In the genomic region with DNA sequence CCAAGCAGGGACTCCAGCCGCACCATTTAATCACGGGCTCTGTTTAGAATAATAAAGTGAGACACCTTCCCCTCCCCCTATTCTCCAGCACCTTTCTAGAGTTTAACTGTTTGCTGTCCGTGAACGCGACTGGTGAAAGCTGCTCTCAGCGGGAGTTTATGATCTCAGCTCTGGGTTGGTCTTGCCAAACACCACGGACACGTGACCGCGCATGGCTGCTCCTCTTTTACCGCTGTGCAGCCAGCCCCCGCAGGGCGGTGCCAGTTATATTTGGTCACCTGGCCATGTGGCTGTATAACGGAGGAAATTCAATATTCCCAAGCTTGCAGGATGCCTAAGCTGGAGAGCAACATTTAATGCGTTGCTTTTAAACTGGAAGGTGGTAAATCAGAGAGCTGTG, we compare ENCODE assay signal across 8 mouse cellular contexts. TPM values are rescaled to one million over a fixed set of nuclear protein-coding genes. Genes with fewer than 3 reads are reported as not detected.
DNase-seq lines count a peak whose midpoint lies in the region; ATAC-seq and TF ChIP-seq lines count a peak whose summit lies in the region.

Gene Abca8b, minus strand, starts transcription at position 222 of the 400 bp plus-strand sequence.

- no peaks in the 10 kb centered on the region; the same call in 1 of the 2 replicates for H3K9me3 ChIP-seq in ES-Bruce4 (replicated peaks; ENCODE audit: control insufficient read depth, insufficient read depth, low read length, poor library complexity, severe bottlenecking)
- H3K9me3 ChIP-seq in forebrain, embryonic 14.5 days (replicated peaks; ENCODE audit: control insufficient read depth, low read length): no peaks in the 10 kb centered on the region
- no peaks in the 10 kb centered on the region for H3K9me3 ChIP-seq in heart, postnatal 0 days (replicated peaks; ENCODE audit: control insufficient read depth, low read length)
- H3K9me3 ChIP-seq in liver, embryonic 13.5 days (replicated peaks): no peaks in the 10 kb centered on the region

- no peak for TF ChIP-seq POLR2A in ES-Bruce4 (IDR thresholded peaks at IDR 0.05; ENCODE audit: insufficient read depth, low read length)

- no peak within 1 kb of the TSS for H3K27ac ChIP-seq in ES-Bruce4 (ENCODE audit: insufficient read depth, low read length)
- H3K27ac ChIP-seq in brown adipose tissue, adult 24 weeks (replicated peaks; ENCODE audit: low read depth, low read length): peak within 1 kb of the TSS; percentile 55
- no peak within 1 kb of the TSS; the same call in 1 of the 2 replicates for H3K27ac ChIP-seq in forebrain, embryonic 14.5 days (ENCODE audit: low read depth, low read length)
- peak within 1 kb of the TSS; percentile 53 for H3K27ac ChIP-seq in heart, postnatal 0 days (ENCODE audit: low read depth)
- peak within 1 kb of the TSS; percentile 68; the same call in 1 of the 2 replicates for H3K27ac ChIP-seq in liver, embryonic 13.5 days

- under 1% methylated on average over 15 of the region's 15 CpGs for WGBS in forebrain, embryonic 14.5 days
- 0% methylated on average over 15 of the region's 15 CpGs for WGBS in heart, postnatal 0 days
- under 1% methylated on average over 15 of the region's 15 CpGs for WGBS in liver, embryonic 13.5 days (ENCODE audit: insufficient replicate concordance)

- no peak within 1 kb of the TSS for H3K9ac ChIP-seq in ES-Bruce4 (ENCODE audit: low read depth, poor library complexity, severe bottlenecking)
- peak within 1 kb of the TSS; percentile 50 for H3K9ac ChIP-seq in forebrain, embryonic 14.5 days (ENCODE audit: low read length)
- H3K9ac ChIP-seq in heart, postnatal 0 days (replicated peaks; ENCODE audit: low read depth, low read length): 0 out of 2 replicates have a peak within 1 kb of the TSS, but pooled peaks have one; percentile 6
- H3K9ac ChIP-seq in liver, embryonic 13.5 days: peak within 1 kb of the TSS; percentile 45; the same call in 1 of the 2 replicates

- no peaks in the 10 kb centered on the region for H3K27me3 ChIP-seq in ES-Bruce4 (ENCODE audit: control insufficient read depth, insufficient read depth, low read length, poor library complexity, severe bottlenecking)
- H3K27me3 ChIP-seq in forebrain, embryonic 14.5 days (replicated peaks; ENCODE audit: control insufficient read depth, insufficient read depth, low read length): no peaks in the 10 kb centered on the region
- no peaks in the 10 kb centered on the region for H3K27me3 ChIP-seq in heart, postnatal 0 days (ENCODE audit: control insufficient read depth, insufficient read depth, low read length)
- H3K27me3 ChIP-seq in liver, embryonic 13.5 days: no peaks in the 10 kb centered on the region

- TF ChIP-seq EP300 in ES-Bruce4 (IDR thresholded peaks at IDR 0.05; ENCODE audit: insufficient read depth, low read depth, low read length): 0 out of 2 replicates have a peak, but pooled peaks have one; percentile 35
- TF ChIP-seq EP300 in heart, postnatal 0 days (IDR thresholded peaks at IDR 0.05; ENCODE audit: low read depth): no peak

- peak; percentile 92 for DNase-seq in forebrain, embryonic 14.5 days (ENCODE audit: low spot score)
- DNase-seq in heart, postnatal 0 days (ENCODE audit: low spot score): peak; percentile 77
- DNase-seq in kidney, postnatal 36 days: peak; percentile 80 to 81
- peak; percentile 29 for DNase-seq in liver, embryonic 13.5 days
- peak; percentile 72 for DNase-seq in neural tube, embryonic 10.5 days (ENCODE audit: extremely low spot score, low spot score)
- peak; percentile 36 for DNase-seq in urinary bladder, adult 2 months (ENCODE audit: low spot score)

- peak; percentile 96 for ATAC-seq in forebrain, embryonic 14.5 days
- ATAC-seq in heart, postnatal 0 days (ENCODE audit: insufficient read depth, low read depth): peak; percentile 95
- ATAC-seq in liver, embryonic 13.5 days (ENCODE audit: low read depth): peak; percentile 76

- peak within 1 kb of the TSS; percentile 54 for H3K4me2 ChIP-seq in forebrain, embryonic 14.5 days (ENCODE audit: low read length)
- peak within 1 kb of the TSS; percentile 62 for H3K4me2 ChIP-seq in heart, postnatal 0 days (ENCODE audit: low read depth, low read length)
- H3K4me2 ChIP-seq in liver, embryonic 13.5 days: peak within 1 kb of the TSS; percentile 44

- no peaks in the 10 kb centered on the region for H3K4me1 ChIP-seq in ES-Bruce4 (ENCODE audit: control insufficient read depth, insufficient read depth, low read length)
- H3K4me1 ChIP-seq in brown adipose tissue, adult 24 weeks (ENCODE audit: control insufficient read depth, insufficient read depth, insufficient read length, low read length): no peaks in the 10 kb centered on the region
- no peaks in the 10 kb centered on the region for H3K4me1 ChIP-seq in forebrain, embryonic 14.5 days (ENCODE audit: control insufficient read depth, insufficient read depth, low read length)
- H3K4me1 ChIP-seq in heart, postnatal 0 days (ENCODE audit: control insufficient read depth, insufficient read depth): no peaks in the 10 kb centered on the region
- no peaks in the 10 kb centered on the region for H3K4me1 ChIP-seq in liver, embryonic 13.5 days (replicated peaks)

- H3K4me3 ChIP-seq in ES-Bruce4 (ENCODE audit: low read depth, low read length): 0 out of 2 replicates have a peak within 1 kb of the TSS, but pooled peaks have one; percentile 4
- peak within 1 kb of the TSS; percentile 74 for H3K4me3 ChIP-seq in brown adipose tissue, adult 24 weeks (ENCODE audit: insufficient read depth, low read depth, low read length)
- peak within 1 kb of the TSS; percentile 33 for H3K4me3 ChIP-seq in forebrain, embryonic 14.5 days (ENCODE audit: low read depth, low read length)
- peak within 1 kb of the TSS; percentile 43 for H3K4me3 ChIP-seq in heart, postnatal 0 days (ENCODE audit: low read depth, low read length)
- peak within 1 kb of the TSS; percentile 37 for H3K4me3 ChIP-seq in liver, embryonic 13.5 days (replicated peaks)

- H3K36me3 ChIP-seq in ES-Bruce4 (ENCODE audit: control insufficient read depth, insufficient read depth, low read length, poor library complexity, severe bottlenecking): no peaks in the 10 kb centered on the region
- H3K36me3 ChIP-seq in forebrain, embryonic 14.5 days (ENCODE audit: control insufficient read depth, insufficient read depth, low read length): no peaks in the 10 kb centered on the region
- no peaks in the 10 kb centered on the region for H3K36me3 ChIP-seq in heart, postnatal 0 days (replicated peaks; ENCODE audit: control insufficient read depth, insufficient read depth, low read length)
- no peaks in the 10 kb centered on the region for H3K36me3 ChIP-seq in liver, embryonic 13.5 days

- no peak for TF ChIP-seq CTCF in ES-Bruce4 (IDR thresholded peaks at IDR 0.05; ENCODE audit: low read depth, low read length)
- no peak for TF ChIP-seq CTCF in heart, postnatal 0 days (IDR thresholded peaks at IDR 0.05; ENCODE audit: low read depth)

RNA-seq across cellular contexts. Expression of gene Abca8b, which starts in this region (rescaled TPM):
- 0.49 and 0.57 TPM in 2 replicates for polyA plus RNA-seq in ES-Bruce4 (2011; ENCODE audit: insufficient read depth, insufficient read length, low read depth, missing spikeins)
- 3.7 and 4.7 TPM in 2 replicates for polyA plus RNA-seq in brown adipose tissue, adult 24 weeks (2012; ENCODE audit: insufficient read depth, insufficient read length, missing spikeins)
- 1.1 and 1.8 TPM in 2 replicates for polyA plus RNA-seq in forebrain, embryonic 14.5 days (2014; fragmentation: Nextera tagmentation; extraction: Ambion mirVana)
- total RNA-seq in heart, postnatal 0 days (2014; rRNA removed; ENCODE audit: low replicate concordance): 0.50 and 2.6 TPM in 2 replicates
- 0.61 and 0.73 TPM in 2 replicates for polyA plus RNA-seq in heart, postnatal 0 days (2015; fragmentation: Nextera tagmentation; extraction: Ambion mirVana)
- 3.2 and 4.3 TPM in 2 replicates for polyA plus RNA-seq in liver, embryonic 13.5 days (2015; fragmentation: Nextera tagmentation; extraction: Ambion mirVana)
- polyA plus RNA-seq in urinary bladder, adult 2 months (2012; rRNA removed): 6.7 and 6.8 TPM in 2 replicates

Comparison
In these comparisons a context has a peak if more than half of its experiments do, and no peak if none do; other contexts are left out.
1. H3K27ac ChIP-seq: peak in brown adipose tissue, adult 24 weeks (single experiment), heart, postnatal 0 days (single experiment) and liver, embryonic 13.5 days (single experiment); none in ES-Bruce4 (single experiment) and forebrain, embryonic 14.5 days (single experiment).
2. H3K4me3 ChIP-seq: peak in every context shown above with its lines; median percentile 74 in brown adipose tissue, adult 24 weeks; 43 in heart, postnatal 0 days; 37 in liver, embryonic 13.5 days; 33 in forebrain, embryonic 14.5 days; 4 in ES-Bruce4.
3. DNase-seq: peak in every context shown above with its lines; median percentile 92 in forebrain, embryonic 14.5 days; 80 in kidney, postnatal 36 days; 77 in heart, postnatal 0 days; 72 in neural tube, embryonic 10.5 days; 36 in urinary bladder, adult 2 months; 29 in liver, embryonic 13.5 days.
4. Peak in every context shown above with its lines, with median percentiles within 50 percentile points of each other: ATAC-seq and H3K4me2 ChIP-seq.